In genomic region chr6:52681847-52682485, GRCm38 (mm10) we compare ENCODE assay signal across 25 mouse cellular contexts. TPM values are rescaled to one million over a fixed set of nuclear protein-coding genes. Genes with fewer than 3 reads are reported as not detected.
DNase-seq lines count a peak whose midpoint lies in the region; ATAC-seq and TF ChIP-seq lines count a peak whose summit lies in the region.
"Had no signal": no experiment of that assay in that cellular context is flagged by ENCODE, and none has a peak within 500 bp of the region (broad histone marks: within the 10 kb centered on the region; RNA-seq: fewer than 3 reads in every experiment).

No protein-coding gene starts in this region.

- TF ChIP-seq POLR2A in liver, adult 2 months (IDR thresholded peaks at IDR 0.05; ENCODE audit: extremely low read depth, insufficient read depth, low read length) = no peak
- no peak for TF ChIP-seq POLR2A in small intestine, adult 2 months (IDR thresholded peaks at IDR 0.05; ENCODE audit: low read depth, low read length)

- peak; percentile 42 for DNase-seq in heart, embryonic 10.5 days (ENCODE audit: low spot score)
- no peak for DNase-seq in heart, adult 9 months (ENCODE audit: low spot score in 2 of 2)
- DNase-seq in liver, adult 2 months (ENCODE audit: extremely low read depth, low read depth, low spot score) = peak; percentile 92
- no peak for DNase-seq in liver
- DNase-seq in spleen, postnatal 36 days (ENCODE audit: low spot score in 2 of 2) = no peak
- DNase-seq: adrenal gland, postnatal 10 days; cerebellum, adult 9-10 months; forebrain, postnatal 0 days; gastrocnemius, postnatal 36 days; heart, adult 2 months; heart, postnatal 36 days; layer of hippocampus, postnatal 36 days; lung, adult 18-20 months; lung, postnatal 10 days; right cerebral cortex, postnatal 14 days; spleen, adult 18-20 months had no signal

- peak; percentile 83 for ATAC-seq in intestine, postnatal 0 days
- ATAC-seq in monocyte, adult 5-6 weeks (replicated peaks; ENCODE audit: insufficient number of reproducible peaks, low FRiP score, low TSS enrichment, poor library complexity, severe bottlenecking) = no peak
- ATAC-seq: activated CD4-positive, CD25-positive, alpha-beta regulatory T cell, adult 4 months; forebrain, postnatal 0 days; midbrain, embryonic 13.5 days had no signal

- H3K9ac ChIP-seq in liver, adult 2 months (ENCODE audit: low read depth, low read length) = 0 out of 2 replicates have a peak overlapping the region, but pooled peaks have one; percentile 10
- no peak overlapping the region for H3K9ac ChIP-seq in intestine, postnatal 0 days (ENCODE audit: low read depth, low read length)
- H3K9ac ChIP-seq: embryonic facial prominence, embryonic 15.5 days; forebrain, postnatal 0 days; heart, embryonic 15.5 days; hindbrain, embryonic 13.5 days; limb, embryonic 13.5 days; midbrain, embryonic 13.5 days had no signal

- no peaks in the 10 kb centered on the region for H3K9me3 ChIP-seq in heart, embryonic 10.5 days
- no peaks in the 10 kb centered on the region for H3K9me3 ChIP-seq in intestine, postnatal 0 days (ENCODE audit: control insufficient read depth)
- H3K9me3 ChIP-seq: embryonic facial prominence, embryonic 15.5 days; heart, embryonic 15.5 days; hindbrain, embryonic 13.5 days; limb, embryonic 13.5 days; midbrain, embryonic 13.5 days had no signal

- WGBS in heart, embryonic 10.5 days = 68% methylated on average over 6 of the region's 6 CpGs
- 15% methylated on average over 6 of the region's 6 CpGs for WGBS in liver, adult 2 months
- WGBS in intestine, postnatal 0 days = 42% methylated on average over 6 of the region's 6 CpGs
- 29% methylated on average over 6 of the region's 6 CpGs for WGBS in small intestine, adult 2 months

- H3K4me2 ChIP-seq in intestine, postnatal 0 days (replicated peaks; ENCODE audit: low read depth) = peak overlapping the region; percentile 17; the same call in 1 of the 2 replicates
- H3K4me2 ChIP-seq: embryonic facial prominence, embryonic 15.5 days; heart, embryonic 15.5 days; hindbrain, embryonic 13.5 days; limb, embryonic 13.5 days; midbrain, embryonic 13.5 days had no signal

- no peak overlapping the region for H3K4me3 ChIP-seq in heart, embryonic 10.5 days
- H3K4me3 ChIP-seq in liver, adult 2 months (ENCODE audit: insufficient read depth, low read depth, low read length) = no peak overlapping the region
- no peak overlapping the region for H3K4me3 ChIP-seq in intestine, postnatal 0 days (ENCODE audit: low read depth, low read length)
- H3K4me3 ChIP-seq in small intestine, adult 2 months (ENCODE audit: low read depth, low read length) = no peak overlapping the region
- H3K4me3 ChIP-seq: embryonic facial prominence, embryonic 15.5 days; heart, adult 2 months; heart, embryonic 15.5 days; hindbrain, embryonic 13.5 days; limb, embryonic 13.5 days; midbrain, embryonic 13.5 days had no signal

- H3K27ac ChIP-seq in heart, embryonic 10.5 days = no peak overlapping the region
- H3K27ac ChIP-seq in liver, adult 2 months (replicated peaks; ENCODE audit: insufficient read depth, low read depth, low read length) = peak overlapping the region; percentile 91
- H3K27ac ChIP-seq in intestine, postnatal 0 days (ENCODE audit: low read depth, low read length) = peak overlapping the region; percentile 80
- peak overlapping the region; percentile 97 for H3K27ac ChIP-seq in small intestine, adult 2 months (ENCODE audit: insufficient read depth, low read depth, low read length)
- H3K27ac ChIP-seq: embryonic facial prominence, embryonic 15.5 days; heart, adult 2 months; heart, embryonic 15.5 days; hindbrain, embryonic 13.5 days; limb, embryonic 13.5 days; midbrain, embryonic 13.5 days had no signal

- no peaks in the 10 kb centered on the region for H3K36me3 ChIP-seq in heart, embryonic 10.5 days
- H3K36me3 ChIP-seq in liver, adult 2 months (ENCODE audit: control insufficient read depth, insufficient read depth, low read length) = no peaks in the 10 kb centered on the region
- H3K36me3 ChIP-seq in intestine, postnatal 0 days (ENCODE audit: control insufficient read depth, insufficient read depth) = no peaks in the 10 kb centered on the region
- H3K36me3 ChIP-seq in small intestine, adult 2 months (ENCODE audit: control insufficient read depth, insufficient read depth, low read length) = no peaks in the 10 kb centered on the region
- H3K36me3 ChIP-seq: embryonic facial prominence, embryonic 15.5 days; heart, embryonic 15.5 days; hindbrain, embryonic 13.5 days; limb, embryonic 13.5 days; midbrain, embryonic 13.5 days had no signal

- H3K27me3 ChIP-seq in heart, embryonic 10.5 days (ENCODE audit: insufficient read depth, poor library complexity, severe bottlenecking) = no peaks in the 10 kb centered on the region
- no peaks in the 10 kb centered on the region for H3K27me3 ChIP-seq in liver, adult 2 months (ENCODE audit: control insufficient read depth, insufficient read depth, low read length)
- H3K27me3 ChIP-seq in intestine, postnatal 0 days (replicated peaks; ENCODE audit: control insufficient read depth, insufficient read depth, low read length) = no peaks in the 10 kb centered on the region
- no peaks in the 10 kb centered on the region for H3K27me3 ChIP-seq in small intestine, adult 2 months (ENCODE audit: control insufficient read depth, insufficient read depth, low read length)
- H3K27me3 ChIP-seq: embryonic facial prominence, embryonic 15.5 days; heart, embryonic 15.5 days; hindbrain, embryonic 13.5 days; midbrain, embryonic 13.5 days had no signal

- H3K79me2 ChIP-seq in liver, adult 2 months (ENCODE audit: control insufficient read depth, insufficient read depth, low read length) = no peaks in the 10 kb centered on the region

- no peaks in the 10 kb centered on the region for H3K4me1 ChIP-seq in heart, embryonic 10.5 days
- peaks cover 17% of the 10 kb centered on the region for H3K4me1 ChIP-seq in liver, adult 2 months (ENCODE audit: control insufficient read depth, insufficient read depth, low read length)
- H3K4me1 ChIP-seq in intestine, postnatal 0 days (replicated peaks; ENCODE audit: control insufficient read depth, insufficient read depth, low read length) = peaks cover 13% of the 10 kb centered on the region; the same call in 1 of the 2 replicates
- H3K4me1 ChIP-seq in small intestine, adult 2 months (ENCODE audit: control insufficient read depth, insufficient read depth, insufficient read length, low read length) = peaks cover 32% of the 10 kb centered on the region; the same call in 1 of the 2 replicates
- H3K4me1 ChIP-seq: embryonic facial prominence, embryonic 15.5 days; heart, embryonic 15.5 days; midbrain, embryonic 13.5 days had no signal

- no peak for TF ChIP-seq CTCF in liver, adult 2 months (IDR thresholded peaks at IDR 0.05; ENCODE audit: low read depth, low read length)
- peak; percentile 37; the same call in 1 of the 2 replicates for TF ChIP-seq CTCF in intestine, postnatal 0 days (IDR thresholded peaks at IDR 0.05; ENCODE audit: low read depth)
- no peak for TF ChIP-seq CTCF in small intestine, adult 2 months (IDR thresholded peaks at IDR 0.05; ENCODE audit: extremely low read depth, insufficient read length, insufficient replicate concordance, low read depth, low read length)

RNA-seq across cellular contexts. Expression of gene Tax1bp1, which starts 31.6 kb away (rescaled TPM):
- 97.1 and 97.5 TPM in 2 replicates for polyA plus RNA-seq in heart, embryonic 10.5 days (2016; fragmentation: Nextera tagmentation; extraction: Ambion mirVana)
- 90.3 and 121 TPM in 2 replicates for total RNA-seq in liver, adult 2 months (2014; rRNA removed)
- polyA plus RNA-seq in liver, adult 2 months (2012; rRNA removed) = 16.2 and 18.4 TPM in 2 replicates
- polyA plus RNA-seq in intestine, postnatal 0 days (2015; fragmentation: Nextera tagmentation; extraction: Ambion mirVana) = 296 and 317 TPM in 2 replicates
- 9.2 and 17.0 TPM in 2 replicates for polyA plus RNA-seq in small intestine, adult 2 months (2012; rRNA removed)
- 415 to 528 TPM (median 519 TPM) in 3 replicates for total RNA-seq in monocyte, adult 5-6 weeks (2017)

RNA-seq across cellular contexts. Expression of gene Hibadh, which starts 41.8 kb away (rescaled TPM):
- 121 and 135 TPM in 2 replicates for polyA plus RNA-seq in heart, embryonic 10.5 days (2016; fragmentation: Nextera tagmentation; extraction: Ambion mirVana)
- total RNA-seq in liver, adult 2 months (2014; rRNA removed) = 308 and 311 TPM in 2 replicates
- 225 and 253 TPM in 2 replicates for polyA plus RNA-seq in liver, adult 2 months (2012; rRNA removed)
- 52.4 and 55.5 TPM in 2 replicates for polyA plus RNA-seq in intestine, postnatal 0 days (2015; fragmentation: Nextera tagmentation; extraction: Ambion mirVana)
- 6.3 and 9.9 TPM in 2 replicates for polyA plus RNA-seq in small intestine, adult 2 months (2012; rRNA removed)
- total RNA-seq in monocyte, adult 5-6 weeks (2017) = 26.2 to 37.9 TPM (median 30.1 TPM) in 3 replicates

Comparison
In these comparisons a context has a peak if more than half of its experiments do, and no peak if none do; other contexts are left out.
1. DNase-seq: peak in heart, embryonic 10.5 days (single experiment) and liver, adult 2 months (single experiment); none in heart, adult 9 months (0 of 2), liver (single experiment) and spleen, postnatal 36 days (0 of 2).